ENCODE assay signal across 9 mouse cellular contexts in the genomic region with DNA sequence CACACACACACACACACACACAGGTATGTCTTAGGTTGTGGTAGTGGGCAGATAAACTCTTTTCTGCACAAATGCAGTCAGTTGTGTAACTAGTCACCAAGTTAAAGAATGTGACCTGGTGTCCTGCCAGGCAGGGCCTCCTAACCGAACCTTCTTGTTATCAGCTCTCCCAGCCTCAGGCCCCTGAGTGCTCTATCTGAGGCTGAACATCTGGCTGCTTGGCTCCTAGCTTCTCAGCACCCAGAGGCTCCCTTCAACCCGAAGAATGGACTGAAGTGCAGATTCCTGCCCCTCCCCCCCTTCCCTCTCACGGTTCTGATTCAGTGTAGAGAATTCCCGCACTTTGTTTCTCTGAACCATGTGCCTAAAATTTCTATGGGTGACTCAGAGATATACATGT. TPM values are rescaled to one million over a fixed set of nuclear protein-coding genes. Genes with fewer than 3 reads are reported as not detected.
DNase-seq lines count a peak whose midpoint lies in the region; ATAC-seq and TF ChIP-seq lines count a peak whose summit lies in the region.
"Had no signal": no experiment of that assay in that cellular context is flagged by ENCODE, and none has a peak within 500 bp of the region (broad histone marks: within the 10 kb centered on the region; RNA-seq: fewer than 3 reads in every experiment).

No protein-coding gene starts in this region.

- H3K27me3 ChIP-seq in hindbrain, embryonic 11.5 days (ENCODE audit: control insufficient read depth, insufficient read depth, low read length): no peaks in the 10 kb centered on the region
- no peaks in the 10 kb centered on the region for H3K27me3 ChIP-seq in hindbrain, embryonic 14.5 days (ENCODE audit: control insufficient read depth, insufficient read depth, low read length)
- no peaks in the 10 kb centered on the region for H3K27me3 ChIP-seq in intestine, postnatal 0 days (replicated peaks; ENCODE audit: control insufficient read depth, insufficient read depth, low read length)
- H3K27me3 ChIP-seq: forebrain, embryonic 15.5 days had no signal

- H3K9me3 ChIP-seq in hindbrain, embryonic 11.5 days (ENCODE audit: control insufficient read depth, low read length): no peaks in the 10 kb centered on the region
- no peaks in the 10 kb centered on the region for H3K9me3 ChIP-seq in hindbrain, embryonic 14.5 days (ENCODE audit: control insufficient read depth, low read length)
- H3K9me3 ChIP-seq in intestine, postnatal 0 days (ENCODE audit: control insufficient read depth): no peaks in the 10 kb centered on the region
- H3K9me3 ChIP-seq: forebrain, embryonic 15.5 days had no signal

- no peak overlapping the region for H3K4me2 ChIP-seq in hindbrain, embryonic 11.5 days (replicated peaks; ENCODE audit: low read depth, low read length)
- H3K4me2 ChIP-seq in hindbrain, embryonic 14.5 days (replicated peaks): no peak overlapping the region
- H3K4me2 ChIP-seq in intestine, postnatal 0 days (replicated peaks; ENCODE audit: low read depth): peak overlapping the region; percentile 85
- H3K4me2 ChIP-seq: forebrain, embryonic 15.5 days had no signal

- DNase-seq in hindbrain, embryonic 11.5 days (ENCODE audit: low spot score): no peak
- DNase-seq in hindbrain, embryonic 14.5 days (ENCODE audit: low spot score): no peak
- peak; percentile 92 for DNase-seq in c-Kit-positive CD71-positive TER-119-negative erythroid progenitor cells, embryonic 14.5 days (ENCODE audit: low read depth)
- DNase-seq in lung, postnatal 14 days: peak; percentile 37
- DNase-seq in layer of hippocampus, adult 2 months (ENCODE audit: low spot score in 2 of 2): no peak

- 0 out of 2 replicates have a peak overlapping the region, but pooled peaks have one; percentile 19 for H3K9ac ChIP-seq in hindbrain, embryonic 11.5 days (ENCODE audit: low read depth, low read length)
- H3K9ac ChIP-seq in hindbrain, embryonic 14.5 days: no peak overlapping the region
- peak overlapping the region; percentile 31; the same call in 1 of the 2 replicates for H3K9ac ChIP-seq in intestine, postnatal 0 days (ENCODE audit: low read depth, low read length)
- H3K9ac ChIP-seq: forebrain, embryonic 15.5 days had no signal

- no peak for TF ChIP-seq CTCF in intestine, postnatal 0 days (IDR thresholded peaks at IDR 0.05; ENCODE audit: low read depth)
- TF ChIP-seq CTCF in layer of hippocampus, adult 2 months (conservative IDR thresholded peaks at IDR 0.05): no peak

- no peak overlapping the region for H3K27ac ChIP-seq in hindbrain, embryonic 11.5 days (ENCODE audit: low read depth, low read length)
- no peak overlapping the region for H3K27ac ChIP-seq in hindbrain, embryonic 14.5 days
- H3K27ac ChIP-seq in intestine, postnatal 0 days (ENCODE audit: low read depth, low read length): no peak overlapping the region; the same call in 1 of the 2 replicates
- no peak overlapping the region for H3K27ac ChIP-seq in layer of hippocampus, adult 2 months
- H3K27ac ChIP-seq: forebrain, embryonic 15.5 days had no signal

- 15% methylated on average over 4 of the region's 4 CpGs for WGBS in hindbrain, embryonic 11.5 days
- 16% methylated on average over 4 of the region's 4 CpGs for WGBS in hindbrain, embryonic 14.5 days
- 5% methylated on average over 4 of the region's 4 CpGs for WGBS in intestine, postnatal 0 days

- H3K4me1 ChIP-seq in hindbrain, embryonic 11.5 days (replicated peaks; ENCODE audit: control insufficient read depth, insufficient read depth, low read length): peaks cover 2% of the 10 kb centered on the region
- H3K4me1 ChIP-seq in hindbrain, embryonic 14.5 days (replicated peaks; ENCODE audit: control insufficient read depth, insufficient read depth, low read length): peaks cover 26% of the 10 kb centered on the region
- peaks cover 9% of the 10 kb centered on the region for H3K4me1 ChIP-seq in intestine, postnatal 0 days (replicated peaks; ENCODE audit: control insufficient read depth, insufficient read depth, low read length)

- no peak overlapping the region for H3K4me3 ChIP-seq in hindbrain, embryonic 11.5 days (ENCODE audit: low read depth, low read length)
- H3K4me3 ChIP-seq in hindbrain, embryonic 14.5 days (replicated peaks; ENCODE audit: low read length): no peak overlapping the region
- H3K4me3 ChIP-seq in intestine, postnatal 0 days (ENCODE audit: low read depth, low read length): no peak overlapping the region
- H3K4me3 ChIP-seq in layer of hippocampus, adult 2 months: no peak overlapping the region
- H3K4me3 ChIP-seq: forebrain, embryonic 15.5 days had no signal

- ATAC-seq in hindbrain, embryonic 11.5 days (ENCODE audit: low FRiP score): no peak
- no peak for ATAC-seq in hindbrain, embryonic 14.5 days (ENCODE audit: low FRiP score)
- peak; percentile 31 for ATAC-seq in intestine, postnatal 0 days
- no peak for ATAC-seq in monocyte, adult 5-6 weeks (replicated peaks; ENCODE audit: insufficient number of reproducible peaks, low FRiP score, low TSS enrichment, poor library complexity, severe bottlenecking)
- no peak for ATAC-seq in CD4-positive, CD25-positive, alpha-beta regulatory T cell, adult 4 months
- ATAC-seq: forebrain, embryonic 15.5 days had no signal

- H3K36me3 ChIP-seq in hindbrain, embryonic 11.5 days (ENCODE audit: control insufficient read depth, insufficient read depth, low read length): no peaks in the 10 kb centered on the region
- H3K36me3 ChIP-seq in hindbrain, embryonic 14.5 days (replicated peaks; ENCODE audit: control insufficient read depth, insufficient read depth): no peaks in the 10 kb centered on the region
- no peaks in the 10 kb centered on the region for H3K36me3 ChIP-seq in intestine, postnatal 0 days (ENCODE audit: control insufficient read depth, insufficient read depth)
- H3K36me3 ChIP-seq: forebrain, embryonic 15.5 days had no signal

RNA-seq across cellular contexts. Expression of gene Nadk2, which starts 3.6 kb away (rescaled TPM):
- 32.9 and 38.0 TPM in 2 replicates for polyA plus RNA-seq in hindbrain, embryonic 11.5 days (2014; fragmentation: Nextera tagmentation; extraction: Ambion mirVana)
- 37.8 and 38.4 TPM in 2 replicates for polyA plus RNA-seq in hindbrain, embryonic 14.5 days (2014; fragmentation: Nextera tagmentation; extraction: Ambion mirVana)
- polyA plus RNA-seq in intestine, postnatal 0 days (2015; fragmentation: Nextera tagmentation; extraction: Ambion mirVana): 37.3 and 38.8 TPM in 2 replicates
- 10 to 100 TPM; 64.4 to 69.3 TPM for total RNA-seq in layer of hippocampus, adult 2 months (2021)
- 29.7 to 32.9 TPM (median 31.5 TPM) in 3 replicates for total RNA-seq in monocyte, adult 5-6 weeks (2017)
- 1 to 10 TPM; 3.7 to 6.0 TPM for polyA plus RNA-seq in CD4-positive, CD25-positive, alpha-beta regulatory T cell, adult 4 months (2017; shearing (Covaris generic))

Comparison
In these comparisons a context has a peak if more than half of its experiments do, and no peak if none do; other contexts are left out.
1. DNase-seq: peak in c-Kit-positive CD71-positive TER-119-negative erythroid progenitor cells, embryonic 14.5 days (single experiment) and lung, postnatal 14 days (single experiment); none in hindbrain, embryonic 11.5 days (single experiment), hindbrain, embryonic 14.5 days (single experiment) and layer of hippocampus, adult 2 months (0 of 2).